Mouse (Mus musculus) c-Kit-positive CD71-positive TER-119-negative erythroid progenitor cells, embryonic 14.5 days (primary cell): Measurements from ENCODE around the gene BC051665.

ENCODE experiments used
- DNase-seq: peaks from one replicate; pipeline ENCODE4 v3.0.0-alpha.2; 2013; ENCODE audit warnings: low read depth

Gene BC051665

GRCm38 (mm10) chr13:60786264-60786663 is at the start of gene BC051665:
TSS of gene BC051665 (minus strand) at chr13:60786364.
- no peak for DNase-seq

GRCm38 (mm10) chr13:60826052-60826451 is 39.9 kb upstream of the BC051665 start:
- no peak for DNase-seq

- DNase-seq, result no peak
Measured at GRCm38 (mm10) chr13:60820486-60821175, 34.5 kb upstream of the BC051665 start.

GRCm38 (mm10) chr13:60819469-60819868 is 33.3 kb upstream of the BC051665 start:
- peak; percentile 7 for DNase-seq

GRCm38 (mm10) chr13:60813722-60814121 is 27.6 kb upstream of the BC051665 start:
- DNase-seq, result no peak

- DNase-seq, result no peak
Measured at GRCm38 (mm10) chr13:60812768-60813167, 26.6 kb upstream of the BC051665 start.

GRCm38 (mm10) chr13:60809690-60810089 is 23.5 kb upstream of the BC051665 start:
- DNase-seq, result no peak

GRCm38 (mm10) chr13:60802749-60803148 is 16.6 kb upstream of the BC051665 start, which contains the start of gene Ctsll3:
TSS of gene Ctsll3 (minus strand) at chr13:60802849.
- DNase-seq, result no peak

- DNase-seq, result no peak
Measured at GRCm38 (mm10) chr13:60789466-60789865, 3.3 kb upstream of the BC051665 start.

- no peak for DNase-seq
Measured at GRCm38 (mm10) chr13:60783301-60783700, 2.9 kb downstream of the BC051665 start.

GRCm38 (mm10) chr13:60780534-60780933 is 5.6 kb downstream of the BC051665 start:
- DNase-seq, result no peak

- no peak for DNase-seq
Measured at GRCm38 (mm10) chr13:60761161-60761560, 25.0 kb downstream of the BC051665 start.

- no peak for DNase-seq
Measured at GRCm38 (mm10) chr13:60760392-60760791, 25.8 kb downstream of the BC051665 start.

- DNase-seq, result no peak
Measured at GRCm38 (mm10) chr13:60759136-60759535, 27.0 kb downstream of the BC051665 start.

- DNase-seq, result no peak
Measured at GRCm38 (mm10) chr13:60757292-60757691, 28.9 kb downstream of the BC051665 start.

GRCm38 (mm10) chr13:60755251-60755650 is 30.9 kb downstream of the BC051665 start:
- no peak for DNase-seq

GRCm38 (mm10) chr13:60753216-60753615 is 32.9 kb downstream of the BC051665 start:
- no peak for DNase-seq

- DNase-seq, result no peak
Measured at GRCm38 (mm10) chr13:60750930-60751329, 35.2 kb downstream of the BC051665 start.

GRCm38 (mm10) chr13:60748556-60748955 is 37.6 kb downstream of the BC051665 start:
- peak; percentile 35 for DNase-seq

- DNase-seq, result no peak
Measured at GRCm38 (mm10) chr13:60747201-60747600, 39.0 kb downstream of the BC051665 start.

- peak; percentile 49 for DNase-seq
Measured at GRCm38 (mm10) chr13:60746271-60746670, 39.9 kb downstream of the BC051665 start.

- peak; percentile 68 for DNase-seq
Measured at GRCm38 (mm10) chr13:60745358-60745757, 40.8 kb downstream of the BC051665 start.

GRCm38 (mm10) chr13:60744736-60745135 is 41.4 kb downstream of the BC051665 start:
- DNase-seq, result no peak

- DNase-seq, result peak; percentile 81
Measured at GRCm38 (mm10) chr13:60744078-60744460, 42.1 kb downstream of the BC051665 start.
